Mouse (Mus musculus): ENCODE results near the gene Tex21. TPM values are rescaled to one million over a fixed set of nuclear protein-coding genes. Genes with fewer than 3 reads are reported as not detected.

Gene Tex21
- total RNA-seq, 2 experiments from 2014 or later: not detected

Other genes with a start within 250 kb of the Tex21 start
- gene Esr2, start 69.5 kb downstream of the Tex21 start, total RNA-seq (2021): under 1 TPM; 0.44 to 0.45 TPM
- 10 to 100 TPM; 36.6 to 38.1 TPM for gene Mthfd1, start 8.6 kb upstream of the Tex21 start, total RNA-seq (2021)
- gene Akap5, start 78.1 kb upstream of the Tex21 start, total RNA-seq (2021): 10 to 100 TPM; 81.5 to 81.9 TPM
- 10 to 100 TPM; 15.9 to 16.6 TPM for gene Zbtb25, start 122.9 kb upstream of the Tex21 start, total RNA-seq (2021)
- 1 to 10 TPM; 5.6 to 6.1 TPM for gene Zbtb1, start 123.5 kb upstream of the Tex21 start, total RNA-seq (2021)
- gene Hspa2, start 157.4 kb upstream of the Tex21 start, total RNA-seq (2021): 10 to 100 TPM; 63.8 to 79.8 TPM
- 1 to 10 TPM; 1.6 to 1.8 TPM for gene Ppp1r36, start 170.8 kb upstream of the Tex21 start, total RNA-seq (2021)

All from left cerebral cortex, adult 18-20 months (tissue).